Mouse (Mus musculus) adrenal gland, adult 2 months (tissue): ENCODE measurements around the gene Lamc2. TPM values are rescaled to one million over a fixed set of nuclear protein-coding genes. Genes with fewer than 3 reads are reported as not detected.

Experiments used
- DNase-seq: peaks from one replicate; pipeline ENCODE4 v3.0.0; 2021
- polyA plus RNA-seq: library from polyadenylated mRNA; depleted of rRNA; stranded (reverse); fragments of >200 nt; gene quantifications from 2 replicates; pipeline ENCODE4 v1.2.3, GENCODE M21; 2012
- total RNA-seq, 2 experiments: library from RNA; stranded (reverse); gene quantifications; 2 replicates each; pipeline ENCODE4 v1.2.3; 2021

Gene Lamc2
- total and polyA plus RNA-seq, 3 experiments: 0.10 to 3.1 (median 0.75) TPM

DNA sequence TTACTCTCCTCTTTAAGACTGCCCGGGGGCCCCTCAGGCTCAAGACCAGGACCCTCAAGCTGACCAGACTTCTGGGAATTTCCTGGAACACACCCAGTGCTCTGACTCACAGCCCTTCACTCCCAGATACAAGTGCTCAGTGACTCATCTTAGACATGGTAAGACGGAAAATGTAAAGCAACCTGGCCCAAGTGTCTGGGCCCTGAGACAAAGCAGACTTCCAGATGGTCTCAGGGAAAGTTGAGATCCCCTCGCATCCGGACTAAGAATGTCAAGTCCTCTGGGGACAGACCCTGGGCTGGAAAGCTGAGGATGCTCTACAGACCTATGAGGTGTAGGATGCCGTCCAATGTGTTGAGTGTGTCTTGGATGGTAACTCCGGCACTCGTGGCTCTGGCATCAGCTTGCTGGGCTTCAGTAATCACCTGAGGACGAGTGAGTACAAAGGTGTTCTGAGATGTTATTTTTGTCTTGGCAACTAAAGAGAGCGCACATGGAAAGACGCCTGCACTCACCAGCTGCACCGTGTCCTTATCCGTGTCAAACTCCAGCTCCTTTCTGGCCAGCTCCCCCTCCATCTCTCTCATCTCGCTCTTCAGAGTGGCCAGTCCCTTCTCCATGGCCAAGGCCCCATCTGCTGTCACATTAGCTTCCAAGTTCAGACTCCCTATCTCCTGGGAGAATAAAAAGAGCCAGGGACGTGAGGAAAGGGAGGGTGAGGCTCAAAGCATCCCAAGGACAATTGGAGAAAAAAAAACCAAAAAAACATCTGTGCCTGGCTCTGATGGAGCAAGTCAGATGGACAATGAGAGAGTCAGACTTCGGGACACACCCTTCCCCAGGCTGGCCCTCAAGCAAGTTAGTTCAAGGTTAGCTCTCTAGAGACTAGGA lies 59.5 kb downstream of the Lamc2 start:
- DNase-seq: peak; percentile 40

DNA sequence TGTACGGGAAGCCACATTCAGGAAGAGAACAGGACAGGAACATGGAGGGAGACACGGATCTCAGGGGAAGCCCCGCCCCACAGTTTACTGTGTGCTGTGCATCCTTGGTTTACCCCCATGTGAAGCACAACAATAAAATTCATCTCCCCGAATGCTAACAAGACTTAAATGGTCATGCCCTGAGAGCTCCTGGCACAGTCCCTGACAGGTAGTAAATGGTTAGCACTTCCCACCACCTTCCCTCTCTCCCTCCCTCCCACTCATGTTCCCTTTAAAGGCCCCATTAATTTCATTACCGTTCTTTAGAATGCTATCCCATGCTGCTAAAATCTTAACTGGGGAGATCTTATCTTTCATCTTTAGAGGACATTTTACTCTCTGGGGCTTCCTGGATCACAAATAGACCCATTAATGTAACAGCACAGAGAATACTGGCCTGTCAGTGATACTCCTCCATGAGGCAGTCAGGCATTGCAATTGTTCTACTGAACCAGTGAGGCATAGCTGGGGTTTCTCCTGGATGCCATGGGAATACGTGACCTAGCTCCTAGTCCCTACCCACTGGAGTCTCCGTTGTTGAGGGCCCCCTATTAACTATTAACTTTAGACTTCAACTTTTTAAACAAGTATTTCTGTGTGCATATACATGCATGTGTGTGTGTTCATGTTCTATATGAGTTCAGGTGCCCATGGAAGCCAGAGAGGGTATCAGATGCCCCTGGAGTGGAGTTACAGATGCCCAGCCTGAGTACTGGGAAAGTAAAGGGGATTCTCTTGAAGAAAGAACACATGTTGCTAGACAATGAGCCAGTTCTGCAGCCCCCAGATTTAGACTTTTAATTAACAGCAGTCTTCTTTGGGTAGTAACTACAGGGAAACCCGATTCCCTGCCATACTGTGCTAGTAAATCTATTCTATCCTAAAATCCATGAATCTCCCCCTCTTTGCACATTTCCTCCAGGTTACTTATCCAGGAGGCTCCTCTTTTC lies 60.7 kb downstream of the Lamc2 start:
- DNase-seq: no peak

DNA sequence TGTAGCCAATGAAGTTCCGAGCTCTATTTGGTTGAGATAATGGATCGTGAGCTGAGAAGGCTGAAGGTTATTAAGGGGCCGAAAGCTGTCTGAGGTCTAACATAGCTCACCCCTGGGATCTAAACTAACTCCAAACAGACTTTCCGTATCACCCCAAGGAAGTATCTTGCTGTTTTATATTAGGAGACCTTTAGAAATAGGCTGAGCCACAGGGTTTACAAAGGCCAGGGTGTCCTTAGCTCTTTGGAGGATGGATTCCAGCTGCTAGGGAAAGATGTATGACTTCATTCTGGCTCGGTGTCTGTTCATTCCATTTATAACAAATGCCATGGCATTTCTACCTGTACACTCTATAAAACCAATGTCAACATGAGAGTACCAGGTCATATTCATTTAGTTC lies 61.7 kb downstream of the Lamc2 start:
- no peak for DNase-seq

DNA sequence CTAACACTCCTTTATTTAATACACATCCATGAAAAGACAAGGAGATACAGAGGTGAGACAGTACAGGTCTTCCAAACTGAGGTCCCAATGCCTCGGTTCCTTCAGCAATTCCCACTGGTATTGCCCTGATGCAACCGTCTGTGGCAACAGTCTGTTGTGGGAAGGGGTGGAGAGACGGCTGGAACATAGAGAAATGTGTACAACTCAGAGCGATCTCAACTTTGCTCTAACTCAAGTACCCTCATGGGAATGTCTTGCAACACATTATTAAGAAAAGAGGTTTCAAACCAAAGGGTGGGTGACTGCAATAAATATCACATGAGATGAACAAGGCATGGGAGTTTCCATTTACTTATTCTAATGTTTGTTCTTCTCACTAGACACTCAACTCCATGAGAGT lies 63.5 kb downstream of the Lamc2 start:
- DNase-seq: peak; percentile 40

DNA sequence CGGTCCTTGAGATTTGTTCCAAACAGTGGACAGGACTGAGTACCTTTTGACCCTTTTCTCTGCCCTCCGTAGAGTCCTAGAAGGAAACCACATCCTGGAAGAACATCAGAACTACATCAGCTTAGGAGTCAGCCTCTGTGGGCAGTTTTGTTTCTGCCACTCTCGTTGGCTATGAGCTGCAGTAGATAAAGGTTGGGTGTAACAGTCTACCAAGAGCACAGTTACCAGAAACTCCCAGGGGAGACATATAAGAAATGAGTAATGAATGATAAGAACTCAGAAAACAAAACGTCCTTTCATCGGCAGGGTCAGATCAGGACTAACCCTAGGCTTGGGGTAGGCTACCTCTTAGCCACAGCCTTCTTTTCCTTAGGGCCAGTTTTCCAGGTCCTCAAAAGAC lies 64.9 kb downstream of the Lamc2 start:
- DNase-seq: no peak

DNA sequence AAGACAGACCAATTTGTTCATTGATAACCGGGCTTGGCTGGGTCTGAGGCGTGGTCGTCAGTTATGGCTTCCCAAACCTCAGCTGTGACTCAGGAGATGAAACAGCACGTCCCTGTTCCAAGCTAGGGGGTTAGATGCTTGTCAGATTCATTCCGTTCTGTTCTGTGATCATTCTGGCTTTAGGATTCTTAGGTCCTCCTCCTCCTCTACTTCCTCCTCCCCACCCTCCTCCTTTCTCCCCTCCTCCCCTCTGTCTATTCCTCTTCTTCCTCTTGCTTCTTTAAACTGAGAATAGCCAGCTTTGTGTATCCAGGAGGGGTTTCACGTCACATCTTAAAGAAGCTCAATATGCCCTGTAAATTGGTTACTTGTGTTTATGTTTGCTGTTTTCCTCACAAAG lies 65.7 kb downstream of the Lamc2 start:
- no peak for DNase-seq

DNA sequence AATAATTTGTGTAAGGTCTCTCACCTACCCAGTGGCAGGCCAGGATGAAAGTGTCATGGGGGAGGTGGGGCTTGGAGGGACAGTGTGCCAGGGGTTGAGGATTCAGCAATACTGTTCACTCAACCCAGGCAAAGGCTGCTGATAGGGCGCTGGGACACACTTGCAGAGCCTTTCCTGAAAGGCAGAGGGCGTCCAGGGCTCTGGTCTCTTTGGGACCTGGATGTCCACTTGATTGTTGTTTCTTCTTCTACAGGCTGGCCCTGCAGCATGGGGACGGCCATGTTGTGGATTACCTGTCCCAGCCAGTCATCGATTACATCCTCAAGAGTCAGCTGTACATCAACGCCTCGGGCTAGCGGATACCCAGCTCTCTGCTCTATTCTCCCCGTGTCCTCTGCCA lies 70.9 kb downstream of the Lamc2 start:
- DNase-seq: no peak

DNA sequence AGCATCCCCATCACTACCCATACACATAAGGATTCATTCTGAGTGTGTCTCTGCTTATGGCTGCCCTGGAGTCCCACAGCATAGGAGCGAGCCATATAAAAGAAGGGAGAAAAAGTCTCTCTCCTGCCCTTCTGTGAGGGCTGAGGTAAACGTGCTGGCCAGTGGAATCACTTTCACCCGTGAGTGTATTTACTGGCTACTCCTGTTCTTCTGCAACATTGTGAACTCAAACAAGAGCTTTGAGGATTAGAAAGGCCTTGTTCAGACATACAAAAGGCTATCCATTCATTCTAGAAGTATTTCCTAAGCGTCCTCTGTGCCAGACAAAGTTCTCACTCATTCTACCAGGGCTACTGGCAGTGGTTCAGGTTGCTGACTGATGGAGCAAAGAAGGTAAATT lies 74.7 kb downstream of the Lamc2 start:
- DNase-seq: no peak

DNA sequence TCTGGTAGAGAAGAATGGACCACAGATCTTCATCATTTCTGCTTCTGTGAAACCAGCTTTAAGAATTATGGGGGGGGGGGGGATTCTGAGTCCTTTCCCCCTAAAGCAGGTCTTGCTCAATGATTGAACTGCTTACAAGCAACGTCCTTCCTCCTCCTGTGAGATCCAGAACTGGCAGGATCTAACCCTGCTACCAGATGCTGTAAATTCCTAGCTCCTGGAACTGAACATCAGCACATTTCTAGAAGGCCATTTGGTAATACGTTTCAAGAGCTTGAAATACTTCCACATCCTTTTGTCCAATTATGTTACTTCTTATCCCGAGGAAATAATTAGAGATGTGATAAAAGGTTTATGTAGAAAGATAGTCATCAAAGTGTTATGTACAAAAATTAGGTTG lies 76.4 kb downstream of the Lamc2 start:
- DNase-seq: no peak

DNA sequence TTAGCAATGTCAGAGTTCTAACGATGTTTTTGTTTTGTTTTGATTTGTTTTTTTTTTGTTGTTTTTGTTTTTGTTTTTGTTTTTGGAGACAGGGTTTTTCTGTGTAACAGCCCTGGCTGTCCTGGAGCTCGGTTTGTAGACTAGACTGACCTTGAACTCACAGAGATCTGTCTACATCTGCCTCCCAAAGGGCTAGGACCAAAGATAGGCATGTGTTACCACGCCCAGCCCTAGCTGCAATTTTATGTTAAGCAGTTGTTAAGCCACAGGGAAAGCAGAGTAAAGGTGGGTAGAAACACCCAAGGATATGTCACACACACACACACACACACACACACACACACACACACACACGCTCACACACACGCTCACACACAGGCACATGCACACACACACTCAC lies 76.9 kb downstream of the Lamc2 start:
- no peak for DNase-seq

DNA sequence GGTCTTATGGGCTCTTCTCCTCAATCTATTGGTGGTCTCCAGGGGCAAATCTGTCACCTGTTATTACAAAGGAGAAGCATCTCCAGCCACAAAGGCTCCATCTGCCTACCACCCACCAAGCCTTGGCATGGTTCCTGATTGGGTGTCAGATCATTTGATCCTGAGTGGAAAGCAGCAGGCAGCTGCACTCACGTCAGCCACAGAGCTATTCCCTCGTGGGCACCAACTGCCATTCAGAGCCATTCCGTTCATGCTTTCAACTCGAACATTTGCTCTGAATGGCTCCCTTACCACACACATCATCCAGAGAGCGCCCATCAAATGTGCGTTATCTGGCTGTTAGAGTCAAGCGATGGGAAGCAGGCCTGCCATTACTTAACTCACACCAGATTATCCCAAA lies 78.4 kb downstream of the Lamc2 start:
- DNase-seq: no peak

DNA sequence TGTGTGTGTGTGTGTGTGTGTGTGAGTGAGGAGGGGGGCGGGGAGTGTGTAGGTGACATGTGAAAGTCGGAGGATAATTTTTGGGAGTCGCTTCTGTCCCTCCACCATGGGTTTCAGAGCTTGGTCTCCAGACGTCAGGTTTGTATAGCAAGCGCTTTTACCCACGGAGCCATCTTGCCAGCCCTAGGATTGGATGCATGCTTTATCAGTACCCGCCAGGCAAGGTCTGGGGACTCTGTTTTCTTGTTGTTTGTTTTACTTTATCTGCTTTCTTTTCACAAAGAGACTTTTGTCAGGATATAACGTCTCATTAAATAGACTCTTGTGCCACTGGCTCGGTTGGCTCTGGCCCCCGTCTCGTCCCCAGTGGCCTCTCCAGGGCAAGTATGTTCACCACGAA lies 81.4 kb downstream of the Lamc2 start:
- DNase-seq: no peak

DNA sequence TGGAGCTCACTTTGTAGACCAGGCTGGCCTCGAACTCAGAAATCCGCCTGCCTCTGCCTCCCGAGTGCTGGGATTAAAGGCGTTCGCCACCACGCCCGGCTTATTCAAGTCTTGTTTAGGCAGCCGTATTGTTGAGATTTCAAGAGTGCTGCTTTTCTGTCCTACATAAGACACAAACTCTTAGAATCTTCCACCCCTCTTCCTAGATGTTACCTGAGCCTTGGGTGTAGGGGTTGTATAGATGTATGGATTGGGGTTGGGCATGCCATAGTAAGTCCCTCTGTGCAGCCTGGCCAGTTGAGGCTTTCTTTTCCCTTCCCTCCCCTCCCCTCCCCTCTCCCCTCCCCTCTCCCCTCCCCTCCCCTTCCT lies 83.1 kb downstream of the Lamc2 start:
- no peak for DNase-seq

DNA sequence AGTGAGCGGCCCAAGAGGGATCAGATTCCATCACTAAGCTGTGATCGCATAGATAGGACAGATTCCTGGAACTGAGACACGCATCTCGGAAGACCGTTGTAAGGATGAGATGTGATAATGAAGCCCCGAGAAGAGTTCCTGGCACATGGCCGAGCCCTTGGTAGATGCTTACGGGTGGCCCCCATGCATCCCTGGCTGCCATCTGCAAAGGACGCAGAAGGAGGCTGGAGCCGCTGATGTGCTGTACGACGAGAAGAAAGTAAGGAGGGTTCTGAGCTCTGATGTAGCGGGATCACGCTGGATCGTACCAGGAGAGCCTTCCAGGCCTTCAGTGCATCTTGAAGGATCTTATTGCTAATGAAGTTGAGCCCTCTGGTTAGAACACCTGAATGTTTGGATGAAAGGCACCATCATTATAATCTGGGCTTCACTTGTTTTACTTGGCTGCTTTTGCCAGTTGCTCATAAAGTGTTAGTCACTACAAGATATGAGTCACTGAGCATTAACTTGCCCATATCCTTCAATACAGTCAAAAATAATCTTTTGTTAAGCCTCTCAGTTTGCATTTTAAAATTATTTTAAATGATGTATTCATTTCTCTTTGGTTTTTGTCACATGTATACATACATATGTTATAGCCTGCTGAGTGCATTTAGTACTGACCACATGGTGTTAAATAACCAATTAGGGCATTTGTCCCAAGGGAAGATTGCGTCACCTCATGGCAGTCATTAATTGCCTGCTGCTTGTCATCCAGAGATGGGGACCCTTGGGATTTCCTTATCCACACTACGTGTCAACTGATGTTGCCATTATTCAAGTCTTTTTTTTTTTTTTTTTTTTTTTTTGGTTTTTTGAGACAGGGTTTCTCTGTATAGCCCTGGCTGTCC lies 83.7 kb downstream of the Lamc2 start:
- no peak for DNase-seq

DNA sequence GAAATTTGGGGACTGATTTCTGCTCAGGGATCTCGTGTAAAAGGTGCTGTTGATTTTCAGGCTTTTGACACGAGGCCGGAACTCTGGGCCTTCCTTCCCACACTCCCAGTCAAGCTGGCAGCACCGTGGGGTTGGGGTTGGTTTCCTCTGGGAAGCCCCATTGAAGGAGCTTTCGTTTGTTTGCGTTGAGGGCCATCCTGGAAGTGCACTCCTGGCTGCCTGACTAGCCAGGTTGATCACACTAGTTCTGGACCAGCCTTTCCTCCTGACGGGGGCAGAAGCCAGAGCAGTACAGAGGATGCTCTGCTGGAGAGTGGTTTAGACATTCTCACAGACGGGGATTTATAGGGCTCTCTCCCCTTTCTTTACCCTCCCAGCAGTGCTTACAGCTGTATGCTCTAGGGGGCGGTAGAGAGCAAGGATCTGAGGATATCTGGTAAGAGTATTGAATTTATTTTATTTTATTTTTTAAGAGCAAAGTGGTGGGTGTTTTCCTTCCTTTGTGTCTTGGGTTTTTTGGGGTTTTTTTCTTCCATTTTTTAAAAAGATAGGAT lies 84.8 kb downstream of the Lamc2 start:
- peak; percentile 63 for DNase-seq

DNA sequence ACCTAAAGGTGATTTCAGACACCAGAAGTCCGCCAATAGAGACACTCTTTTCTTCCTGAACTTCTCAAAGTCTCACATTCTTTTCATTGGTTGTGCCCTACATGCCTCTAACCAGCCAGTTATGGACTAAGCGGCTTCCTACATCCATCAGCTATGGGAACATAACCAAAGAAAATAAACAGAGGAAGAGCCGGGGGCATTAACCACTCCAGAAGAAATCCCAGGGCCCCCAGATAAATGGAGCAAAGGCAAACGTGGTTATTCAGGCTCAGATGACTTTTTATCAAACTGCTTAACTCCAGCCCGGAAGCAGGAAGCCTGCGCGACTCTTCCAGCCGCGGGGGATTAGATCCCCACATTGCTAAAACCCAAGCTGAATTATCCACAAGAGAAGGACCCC lies 85.3 kb downstream of the Lamc2 start:
- no peak for DNase-seq

DNA sequence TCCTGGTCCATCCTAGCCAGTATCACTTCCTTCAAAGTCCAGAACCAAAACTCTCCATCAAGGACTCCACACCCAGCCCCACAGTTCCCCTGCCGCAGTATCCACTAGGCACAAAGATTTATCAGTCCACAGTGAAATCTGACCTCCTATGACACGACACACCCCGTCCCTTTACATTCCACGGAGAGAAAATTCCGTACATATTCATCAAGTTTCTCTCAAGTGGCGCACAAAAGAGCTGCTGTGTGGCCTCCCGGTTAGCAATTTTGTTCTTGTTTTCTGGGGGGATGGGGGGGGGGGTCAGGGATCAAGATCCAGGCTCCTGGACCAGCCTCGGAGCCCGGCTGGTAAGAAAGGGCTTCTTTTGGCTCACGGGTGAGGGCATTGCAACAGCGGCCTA lies 87.7 kb downstream of the Lamc2 start:
- no peak for DNase-seq

DNA sequence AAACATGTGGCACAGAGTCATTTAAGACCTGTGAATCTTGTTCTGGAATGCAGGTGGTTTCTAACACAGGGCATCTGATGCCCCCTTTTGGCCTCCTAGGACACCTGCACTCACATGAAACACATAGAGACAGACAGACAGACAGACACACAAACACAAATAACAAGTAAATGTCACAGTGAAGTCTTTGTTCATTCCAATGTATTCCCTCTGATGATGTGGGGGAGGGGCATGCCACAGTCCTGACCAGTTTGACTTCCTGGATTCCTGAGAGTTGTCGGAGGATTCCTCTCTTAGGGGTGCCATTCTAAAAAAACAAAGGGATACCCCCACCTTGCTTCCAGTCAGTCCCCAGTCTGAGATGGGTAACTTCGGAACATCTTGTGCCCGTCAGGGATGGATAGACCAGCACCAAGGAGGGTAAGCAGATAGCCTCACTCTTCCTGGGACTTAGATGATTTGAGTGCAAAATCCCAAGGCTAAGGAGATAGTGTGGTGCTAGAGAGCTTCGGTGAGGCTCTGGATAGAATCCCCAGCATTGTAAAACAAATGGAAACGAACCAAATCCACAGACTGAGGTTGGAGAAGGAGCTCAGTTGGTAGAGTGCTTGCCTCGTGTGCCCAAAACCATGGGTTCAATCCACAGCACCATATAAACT lies 89.1 kb downstream of the Lamc2 start:
- DNase-seq: no peak

DNA sequence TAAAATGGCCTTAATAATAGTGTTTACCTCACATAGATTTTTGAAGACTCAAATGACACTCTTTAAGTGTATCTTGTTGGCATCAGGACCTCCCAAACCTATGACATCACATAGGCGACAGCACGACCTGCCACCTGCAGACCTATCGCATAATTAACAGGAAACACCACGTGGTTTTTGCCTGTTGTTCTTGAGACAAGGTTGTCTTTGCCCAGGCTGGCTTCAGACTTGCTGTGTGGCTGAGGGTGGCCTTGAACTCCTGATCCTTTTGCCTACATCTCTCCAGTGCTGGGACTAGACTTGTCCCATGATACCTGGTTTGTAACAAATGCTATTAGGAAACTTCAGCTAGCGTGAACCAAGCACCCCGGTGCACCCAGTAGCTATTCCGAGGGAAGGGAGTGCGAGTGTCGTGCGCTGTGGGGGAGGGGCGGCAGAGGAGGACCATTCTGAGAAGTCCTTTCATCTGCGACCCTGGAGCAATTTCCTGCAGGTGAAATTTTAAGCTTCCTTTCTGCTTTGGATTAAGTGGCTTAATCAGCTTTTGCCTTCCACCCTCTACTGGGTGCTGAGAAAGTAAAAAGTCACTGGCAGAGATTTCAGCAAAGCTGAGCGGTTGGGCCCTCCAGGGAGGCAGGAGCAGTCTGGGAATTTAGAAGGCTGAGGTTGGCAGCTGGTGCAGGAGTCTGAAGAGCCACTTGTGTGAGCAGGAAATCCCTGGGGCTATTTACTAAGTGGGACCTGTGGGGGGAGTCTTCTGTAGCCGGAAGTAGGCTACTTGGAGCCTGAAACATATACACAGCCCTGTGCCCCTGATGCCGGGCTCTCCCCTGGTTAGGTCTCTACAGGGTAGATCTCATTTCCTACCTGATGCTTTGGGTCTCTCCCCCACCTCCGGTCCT lies 90.2 kb downstream of the Lamc2 start:
- DNase-seq: no peak

DNA sequence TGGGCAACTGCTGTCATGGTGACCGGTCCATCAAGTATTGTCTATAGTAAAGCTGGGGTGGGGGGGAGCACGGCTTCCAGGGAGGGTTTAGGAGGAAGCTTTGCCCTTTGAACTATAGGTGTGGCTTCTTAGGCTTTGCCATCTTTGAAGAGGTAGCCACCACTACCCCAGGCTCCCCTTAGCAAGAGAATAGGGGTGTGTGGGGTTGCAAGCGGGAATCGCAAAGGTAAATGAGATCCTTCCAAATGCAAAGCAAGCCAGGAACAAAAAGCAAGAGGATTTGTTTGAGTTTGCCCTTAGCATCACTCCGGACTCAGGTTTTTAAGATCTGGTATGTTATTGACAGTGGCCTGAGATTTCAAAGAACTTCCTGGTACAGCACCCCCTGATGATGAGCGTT lies 90.9 kb downstream of the Lamc2 start:
- no peak for DNase-seq
